Mouse (Mus musculus) embryonic stem cell, embryonic (primary cell): ENCODE measurements around the gene Pnkp.

Experiments used
- CTCF ChIA-PET, 4 experiments: fragments of 300-600 bp in 2 of 4; fragments of 350-600 bp in 2 of 4; sonication (Branson Sonifier 250); formaldehyde crosslinking; loops; one replicate each; lab custom pipeline; 2022; ENCODE audit warnings: inconsistent platforms in 2 of 4; lab: Charles Lee
- POLR2A ChIA-PET, 4 experiments: fragments of 300-600 bp in 2 of 4; fragments of 350-600 bp in 2 of 4; sonication (Branson Sonifier 250); formaldehyde crosslinking; loops; one replicate each; lab custom pipeline; 2022; ENCODE audit warnings: antibody characterized with exemption in 4 of 4, inconsistent platforms in 1 of 4; lab: Charles Lee

Pnkp gene

DNA sequence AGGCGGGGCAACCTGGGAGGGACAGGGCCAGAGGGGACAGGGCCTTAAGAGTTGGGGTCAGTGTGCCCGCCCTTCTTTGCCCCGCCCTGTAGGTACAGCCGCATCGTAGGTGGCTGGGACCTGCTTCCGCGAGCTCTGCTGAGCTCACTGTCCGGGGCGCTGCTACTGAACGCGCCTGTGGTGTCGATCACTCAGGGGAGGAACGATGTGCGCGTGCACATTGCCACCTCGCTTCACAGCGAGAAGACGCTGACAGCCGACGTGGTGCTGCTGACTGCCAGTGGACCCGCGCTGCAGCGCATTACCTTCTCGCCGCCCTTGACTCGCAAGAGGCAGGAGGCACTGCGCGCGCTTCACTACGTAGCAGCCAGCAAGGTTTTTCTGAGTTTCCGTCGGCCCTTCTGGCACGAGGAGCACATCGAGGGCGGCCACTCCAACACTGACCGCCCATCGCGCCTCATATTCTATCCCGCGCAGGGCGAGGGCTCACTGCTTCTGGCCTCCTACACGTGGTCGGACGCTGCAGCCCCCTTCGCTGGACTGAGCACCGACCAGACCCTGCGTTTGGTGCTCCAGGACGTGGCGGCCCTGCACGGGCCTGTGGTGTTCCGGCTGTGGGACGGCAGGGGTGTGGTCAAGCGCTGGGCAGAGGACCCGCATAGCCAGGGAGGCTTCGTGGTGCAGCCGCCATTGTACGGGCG, 17.3 kb upstream of the Pnkp start:
- POLR2A ChIA-PET, result interaction anchor here (0.6 to 52.0 kb wide), 21 partner anchors 4 to 613 kb away, joined by 3 to 2007 read pairs (median 4); partner anchors contain the start of genes Akt1s1 (in 2 of the 4), Atf5 (in 2 of the 4), Il4i1 (in 2 of the 4) and Nup62 (in 2 of the 4)
- CTCF ChIA-PET, result interaction anchor here in 2 of 4 experiments (0.7 to 2.2 kb wide), 7 partner anchors 9 to 86 kb away, joined by 3 to 12 read pairs (median 4); partner anchors contain the start of genes Akt1s1 (in 1 of the 2) and Tbc1d17 (in 1 of the 2)

DNA sequence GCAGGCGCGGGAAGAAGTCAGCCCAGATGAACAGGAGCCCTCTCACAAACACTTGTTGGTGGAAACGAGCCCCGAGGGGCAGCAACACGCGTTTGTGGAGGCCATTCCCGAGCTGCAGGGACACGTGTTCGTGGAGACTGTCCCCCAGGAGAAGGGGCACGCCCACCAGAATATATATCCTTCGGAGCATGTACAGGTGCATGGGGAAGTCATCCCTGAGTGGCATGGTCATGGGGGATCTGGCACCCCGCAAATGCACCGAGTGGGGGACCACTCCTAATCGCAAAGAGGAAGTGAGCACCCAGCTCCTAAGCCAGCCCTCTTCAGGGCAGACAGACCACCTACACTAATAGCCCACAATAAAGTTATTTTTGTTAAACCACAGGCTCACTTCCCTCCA, 16.5 kb upstream of the Pnkp start:
- ChIA-PET POLR2A (interaction anchor here in 3 of 4 experiments (0.7 to 52.0 kb wide), 8 partner anchors 5 to 146 kb away, joined by 3 to 2007 read pairs (median 32); partner anchors contain the start of genes Akt1s1 (in 2 of the 3), Atf5 (in 2 of the 3), Il4i1 (in 2 of the 3) and Nup62 (in 2 of the 3)), CTCF (interaction anchor here in 1 of 4 experiments (0.5 kb wide), 1 partner anchor 594 kb away, joined by 3 read pairs; no protein-coding TSS in a partner anchor)

DNA sequence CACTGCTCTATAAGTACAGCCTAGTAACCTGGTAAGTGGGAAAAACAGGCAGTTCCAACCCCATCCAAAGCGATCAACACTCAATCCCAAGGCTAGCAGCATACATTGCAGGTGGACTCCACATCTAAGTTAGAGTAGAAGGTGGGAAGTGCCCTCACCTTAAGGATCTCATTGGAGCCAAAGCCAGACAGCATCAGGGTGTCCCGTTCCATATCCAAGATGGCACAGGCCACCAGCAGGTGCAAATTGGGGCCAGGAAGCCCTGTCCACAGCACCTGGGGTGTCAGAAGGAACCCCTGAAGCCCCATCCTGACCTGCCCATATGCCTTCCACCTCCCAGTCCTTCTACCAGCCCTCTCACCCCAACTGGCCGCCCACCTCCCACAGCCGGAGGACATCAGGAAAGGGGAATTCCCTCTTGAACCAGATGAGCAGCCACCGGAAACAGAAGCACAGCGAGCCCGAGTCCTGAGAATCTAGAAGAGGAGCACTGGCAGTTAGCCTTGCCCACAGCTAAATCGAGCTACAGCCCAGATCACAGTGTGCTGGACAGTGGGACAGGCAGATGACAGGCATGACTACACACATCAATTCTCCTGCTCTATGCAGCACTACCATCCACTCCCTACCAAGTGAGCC, 15.0 kb upstream of the Pnkp start:
- ChIA-PET POLR2A (interaction anchor here in 3 of 4 experiments (0.8 to 52.0 kb wide), 7 partner anchors 6 to 90 kb away, joined by 3 to 2007 read pairs (median 51); partner anchors contain the start of genes Akt1s1 (in 2 of the 3), Atf5 (in 2 of the 3), Il4i1 (in 2 of the 3) and Nup62 (in 2 of the 3)), CTCF (interaction anchor here in 1 of 4 experiments (1.4 kb wide), 1 partner anchor 16 kb away, joined by 6 read pairs; no protein-coding TSS in a partner anchor)

DNA sequence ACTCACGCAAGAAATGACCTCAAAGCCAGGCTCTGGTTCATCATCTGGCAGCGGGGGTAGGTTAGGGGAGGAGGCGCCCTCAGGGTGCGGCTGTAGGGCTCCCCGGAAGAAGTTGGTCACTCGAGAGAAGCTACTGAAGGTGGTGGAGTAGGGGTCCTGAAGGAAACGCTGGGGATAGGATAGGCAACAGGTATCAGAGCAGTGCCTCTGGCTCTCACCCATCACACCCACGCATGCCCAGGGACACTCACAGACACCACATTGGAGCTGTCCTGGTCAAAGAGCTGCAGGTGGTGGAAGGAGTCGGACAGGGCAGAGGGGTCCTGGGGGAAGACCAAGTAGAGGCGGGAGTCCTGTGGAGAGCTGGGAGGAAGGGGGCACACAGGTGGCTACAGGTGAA, 11.9 kb upstream of the Pnkp start:
- ChIA-PET POLR2A (interaction anchor here in 2 of 4 experiments (0.7 to 52.0 kb wide), 9 partner anchors 4 to 84 kb away, joined by 3 to 2007 read pairs (median 8); partner anchors contain the start of genes Atf5 (in 2 of the 2), Il4i1 (in 2 of the 2), Nup62 (in 2 of the 2) and Pnkp (in 2 of the 2)), CTCF (interaction anchor here in 1 of 4 experiments (0.9 to 1.0 kb wide), 2 partner anchors 23 to 140 kb away, joined by 3 read pairs; no protein-coding TSS in a partner anchor)

DNA sequence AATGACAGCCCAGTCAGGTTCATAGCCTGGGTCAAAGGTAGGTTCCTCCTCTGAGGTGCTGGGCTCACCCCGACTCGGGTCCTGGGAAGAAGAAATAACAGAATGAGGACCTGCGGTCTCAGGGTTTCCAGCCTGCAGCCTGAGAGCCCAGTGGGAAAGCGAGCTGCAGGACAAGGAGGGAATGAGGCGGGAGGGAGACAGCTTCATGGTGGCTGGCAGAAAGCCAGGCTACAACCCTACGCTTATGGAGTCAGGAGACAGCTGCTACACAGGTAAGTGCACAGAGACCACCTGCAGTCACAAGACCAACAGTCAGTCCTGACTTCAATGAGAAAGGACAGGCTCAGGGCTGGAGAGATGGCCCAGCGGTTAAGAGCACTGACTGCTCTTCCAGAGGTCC, 10.1 kb upstream of the Pnkp start:
- POLR2A ChIA-PET, result interaction anchor here in 2 of 4 experiments (1.3 to 52.0 kb wide), 8 partner anchors 2 to 24 kb away, joined by 4 to 2007 read pairs (median 109); partner anchors contain the start of genes Atf5 (in 2 of the 2), Il4i1 (in 2 of the 2), Nup62 (in 2 of the 2) and Pnkp (in 2 of the 2)
- CTCF ChIA-PET, result interaction anchor here in 2 of 4 experiments (0.6 to 0.7 kb wide), 2 partner anchors 155 to 205 kb away, joined by 3 to 4 read pairs; no protein-coding TSS in a partner anchor

DNA sequence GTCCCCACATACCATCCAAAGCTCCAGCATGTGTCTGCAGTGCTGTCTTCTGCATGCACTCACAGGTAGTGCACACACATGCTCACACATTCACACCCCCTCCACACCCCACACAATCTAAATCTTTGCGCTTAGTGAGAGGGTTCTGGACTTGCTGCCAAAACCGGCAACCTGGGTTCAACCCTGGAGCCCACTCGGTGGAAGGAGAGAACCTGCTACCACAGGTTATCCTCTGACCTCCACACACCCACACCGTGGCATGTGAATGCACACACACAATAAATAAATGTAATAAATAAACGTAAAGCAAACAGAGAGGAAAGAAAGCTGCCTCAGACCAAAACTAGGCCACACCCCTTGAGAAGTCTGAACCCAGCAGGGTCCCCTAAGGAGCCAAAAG, 9.2 kb upstream of the Pnkp start:
- ChIA-PET POLR2A (interaction anchor here in 3 of 4 experiments (1.1 to 52.0 kb wide), 30 partner anchors 1 to 320 kb away, joined by 3 to 2007 read pairs (median 28); partner anchors contain the start of genes Ptov1 (in 3 of the 3), Atf5 (in 2 of the 3), Fuz (in 2 of the 3) and Il4i1 (in 2 of the 3)), CTCF (interaction anchor here in 2 of 4 experiments (0.6 to 1.5 kb wide), 7 partner anchors 10 to 587 kb away, joined by 3 to 9 read pairs (median 4); partner anchors contain the start of genes Flt3l (in 1 of the 2), Gm45713 (in 1 of the 2), Gys1 (in 1 of the 2) and Ptov1 (in 1 of the 2))

DNA sequence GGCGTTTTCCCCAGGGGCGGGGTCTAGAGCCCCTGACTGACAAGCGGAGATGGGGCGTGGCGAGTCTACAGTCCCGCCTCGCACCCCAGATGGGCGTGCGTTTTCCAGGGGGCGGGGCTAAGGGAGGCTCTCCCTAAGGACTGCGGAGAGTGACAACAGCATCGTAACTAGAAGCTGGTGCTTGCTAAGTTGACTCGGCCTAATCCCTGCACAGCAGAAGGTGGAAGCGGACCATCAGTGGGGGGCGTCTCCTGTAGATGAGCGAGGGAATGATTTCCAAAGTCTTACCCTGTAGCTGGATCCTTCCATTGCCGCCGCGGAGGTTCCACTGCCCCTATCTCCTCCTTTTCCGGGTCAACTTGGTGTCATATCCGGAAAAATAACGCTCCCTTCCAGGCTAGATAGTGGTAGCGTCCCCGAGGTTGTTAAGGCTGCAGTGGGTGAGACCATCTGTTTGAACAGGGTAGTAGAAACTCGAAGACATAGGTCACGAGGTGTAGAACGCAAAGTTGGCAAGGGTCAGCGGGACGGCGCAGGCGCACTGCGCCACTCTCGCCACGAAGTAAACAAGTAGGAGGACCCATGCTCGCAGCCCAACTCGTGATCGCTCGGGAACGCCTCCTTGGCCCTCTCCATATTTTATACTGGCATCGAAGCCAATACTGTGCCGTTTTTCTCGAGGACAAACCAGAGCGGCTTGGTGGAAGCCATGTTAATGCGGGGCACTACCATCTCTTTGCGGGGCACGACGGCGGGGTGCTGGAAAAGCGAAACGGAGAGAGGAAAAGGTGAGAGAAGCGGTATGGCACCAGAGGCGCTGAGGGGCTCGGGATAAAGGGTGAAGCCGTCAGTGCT, 8.2 kb upstream of the Pnkp start, which contains the start of the genes Akt1s1 and Tbc1d17:
Gene Akt1s1 (plus strand): TSS at position 431 of the 855 bp plus-strand sequence.
Gene Tbc1d17 (minus strand): TSS at position 519 of the 855 bp plus-strand sequence.
- ChIA-PET CTCF (interaction anchor here (0.6 to 2.3 kb wide), 24 partner anchors 9 to 586 kb away, joined by 3 to 9 read pairs (median 4); partner anchors contain the start of genes Ap2a1 (in 1 of the 4), Atf5 (in 1 of the 4), Flt3l (in 1 of the 4) and Gm45713 (in 1 of the 4)), POLR2A (interaction anchor here (0.6 to 52.0 kb wide), 141 partner anchors 0 to 867 kb away, joined by 3 to 2007 read pairs (median 5); partner anchors contain the start of genes Atf5 (in 4 of the 4), Il4i1 (in 4 of the 4), Izumo2 (in 4 of the 4) and Nup62 (in 4 of the 4))

DNA sequence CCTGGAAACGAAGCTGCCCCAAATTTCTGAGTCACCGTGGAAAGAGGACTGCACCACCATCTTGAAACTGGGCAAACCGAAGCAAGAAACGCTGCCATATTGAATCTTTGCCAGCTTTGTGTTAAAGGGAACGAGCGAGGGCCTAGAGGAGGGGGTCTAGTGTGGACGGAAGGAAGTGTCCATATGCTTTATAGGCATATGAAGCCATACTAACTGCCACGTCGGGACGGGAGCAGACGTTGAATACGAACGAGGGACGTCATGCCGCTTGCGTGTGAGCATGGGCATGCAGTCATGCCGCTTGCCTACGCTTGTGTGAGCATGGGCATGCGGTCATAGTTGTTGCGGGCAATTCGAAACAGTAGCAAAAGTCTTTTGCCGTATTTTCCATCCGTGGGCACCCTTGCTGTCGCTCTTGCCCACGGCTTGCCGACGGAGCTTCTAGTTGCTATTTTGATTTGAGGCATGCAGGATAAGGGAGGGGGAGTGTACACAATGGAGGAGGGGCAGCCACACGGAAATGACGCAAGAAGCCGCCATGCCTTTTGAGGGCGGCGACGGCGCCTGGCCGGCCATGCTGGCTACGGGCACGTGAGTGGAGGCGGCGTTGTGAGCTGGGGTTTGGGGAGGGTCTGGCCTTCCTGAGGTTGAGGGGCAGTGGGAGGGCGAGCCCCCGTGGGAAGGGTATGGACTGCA, 7.4 kb upstream of the Pnkp start:
- POLR2A ChIA-PET, result interaction anchor here (0.6 to 52.0 kb wide), 151 partner anchors 1 to 867 kb away, joined by 3 to 2007 read pairs (median 5); partner anchors contain the start of genes Atf5 (in 4 of the 4), Il4i1 (in 4 of the 4), Izumo2 (in 4 of the 4) and Nup62 (in 4 of the 4)
- CTCF ChIA-PET, result interaction anchor here (0.6 to 3.2 kb wide), 14 partner anchors 11 to 585 kb away, joined by 3 to 12 read pairs (median 5); partner anchors contain the start of genes Atf5 (in 1 of the 4), Gys1 (in 1 of the 4), Il4i1 (in 1 of the 4) and Izumo2 (in 1 of the 4)

DNA sequence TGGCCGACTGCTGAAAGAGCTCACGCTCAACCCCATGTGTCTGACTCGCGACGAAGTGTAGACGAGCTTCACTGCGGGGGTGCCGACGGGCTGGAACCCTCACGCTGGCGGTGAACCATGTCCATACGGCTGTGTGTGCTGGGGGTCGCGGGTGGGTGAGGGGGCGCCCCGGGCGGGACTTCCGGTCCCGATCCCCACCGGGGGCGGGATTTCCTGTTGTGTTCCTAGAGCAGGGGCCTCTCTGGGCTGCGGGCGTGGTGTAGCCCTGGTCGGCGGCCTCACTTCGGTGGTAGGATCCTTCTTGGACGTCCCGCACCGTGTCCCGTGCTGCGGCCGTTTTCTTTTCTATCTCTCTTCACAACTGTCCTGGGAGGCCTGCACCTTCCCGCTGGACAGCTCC, 6.8 kb upstream of the Pnkp start:
- POLR2A ChIA-PET, result interaction anchor here (0.6 to 52.0 kb wide), 129 partner anchors 1 to 865 kb away, joined by 3 to 2007 read pairs (median 5); partner anchors contain the start of genes Atf5 (in 4 of the 4), Il4i1 (in 4 of the 4), Izumo2 (in 4 of the 4) and Nup62 (in 4 of the 4)
- CTCF ChIA-PET, result interaction anchor here (0.6 to 3.2 kb wide), 10 partner anchors 10 to 356 kb away, joined by 3 to 12 read pairs (median 5); partner anchors contain the start of gene Izumo2 (in 1 of the 4)

DNA sequence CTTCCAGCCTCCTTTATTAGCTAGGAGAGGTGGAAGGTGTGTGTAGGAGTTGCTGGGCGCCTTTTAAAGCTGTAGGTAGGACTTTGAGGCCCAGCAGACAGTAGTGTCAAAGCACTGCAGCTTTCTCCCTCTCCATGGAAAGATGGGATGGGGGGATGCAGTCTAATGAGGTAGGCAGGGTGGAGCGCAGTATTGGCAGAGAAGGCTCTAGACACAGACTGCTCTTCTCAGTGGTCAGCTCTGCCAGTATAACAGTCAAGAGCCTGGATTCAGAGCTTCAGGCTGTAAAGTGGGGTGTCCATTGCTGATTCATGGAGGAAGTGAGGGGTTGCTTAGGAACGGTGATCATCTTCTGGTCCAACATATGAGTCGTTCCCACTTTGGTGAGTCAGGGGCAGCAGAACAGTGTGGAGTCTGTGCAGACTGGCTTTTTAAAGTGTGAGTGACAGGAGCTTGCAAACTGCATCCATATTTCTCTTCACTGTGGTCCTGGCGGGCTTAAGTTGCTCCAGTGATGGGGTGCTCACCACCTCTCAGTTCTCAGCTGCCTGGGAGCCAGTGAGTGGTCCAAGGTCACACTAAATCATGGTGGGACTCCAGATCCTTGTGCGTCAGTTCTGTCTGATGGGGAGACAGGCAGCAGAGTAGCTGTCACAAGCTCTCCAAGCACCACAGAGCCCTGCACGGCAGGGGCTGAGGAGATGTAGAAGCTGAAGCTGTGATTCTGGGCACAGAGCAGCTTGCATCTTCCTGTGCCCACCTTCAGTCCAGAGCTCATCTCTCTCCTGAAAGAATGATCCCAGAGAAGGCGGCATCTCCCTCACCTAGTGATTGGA, 5.9 kb upstream of the Pnkp start:
- ChIA-PET CTCF (interaction anchor here in 2 of 4 experiments (0.9 to 3.2 kb wide), 7 partner anchors 10 to 142 kb away, joined by 3 to 12 read pairs (median 3); partner anchors contain the start of gene Izumo2 (in 1 of the 2)), POLR2A (interaction anchor here (0.5 to 52.0 kb wide), 59 partner anchors 2 to 360 kb away, joined by 3 to 2007 read pairs (median 10); partner anchors contain the start of genes Atf5 (in 4 of the 4), Il4i1 (in 4 of the 4), Nup62 (in 4 of the 4) and Ptov1 (in 4 of the 4))

DNA sequence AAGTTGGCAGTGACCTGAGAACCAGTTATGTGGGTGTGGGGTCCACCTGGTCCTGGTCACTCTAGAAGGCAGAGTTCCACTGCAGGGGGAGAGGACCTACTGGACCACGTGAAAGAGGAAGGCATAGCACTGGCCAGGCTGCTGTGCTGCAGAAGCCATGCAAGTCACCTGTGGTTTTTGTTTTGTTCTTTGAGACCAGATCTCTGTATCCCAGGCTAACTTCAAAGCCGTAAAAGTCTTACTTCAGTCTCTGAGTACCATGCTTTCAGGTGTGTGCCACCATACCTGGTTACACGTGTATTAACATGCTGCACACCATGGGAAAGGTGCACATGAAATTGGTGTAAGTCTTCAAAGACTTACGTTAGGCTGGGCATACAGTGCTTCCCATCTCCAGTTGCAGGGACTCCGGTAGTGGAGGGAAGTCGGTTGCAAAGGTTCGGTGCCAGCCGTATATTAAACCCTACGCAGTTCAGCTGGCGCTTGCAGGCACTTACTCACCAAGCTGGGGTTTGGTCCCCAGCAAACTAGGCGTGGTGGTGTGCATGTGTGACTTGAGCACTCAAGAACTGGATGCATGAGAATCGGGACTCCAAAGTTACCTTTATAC, 5.2 kb upstream of the Pnkp start:
- POLR2A ChIA-PET, result interaction anchor here in 3 of 4 experiments (0.5 to 52.0 kb wide), 21 partner anchors 3 to 164 kb away, joined by 3 to 2007 read pairs (median 34); partner anchors contain the start of genes Atf5 (in 3 of the 3), Il4i1 (in 3 of the 3), Nup62 (in 3 of the 3) and Ptov1 (in 3 of the 3)
- CTCF ChIA-PET, result interaction anchor here in 2 of 4 experiments (1.0 to 3.2 kb wide), 4 partner anchors 9 to 124 kb away, joined by 3 to 12 read pairs (median 3); no protein-coding TSS in a partner anchor

DNA sequence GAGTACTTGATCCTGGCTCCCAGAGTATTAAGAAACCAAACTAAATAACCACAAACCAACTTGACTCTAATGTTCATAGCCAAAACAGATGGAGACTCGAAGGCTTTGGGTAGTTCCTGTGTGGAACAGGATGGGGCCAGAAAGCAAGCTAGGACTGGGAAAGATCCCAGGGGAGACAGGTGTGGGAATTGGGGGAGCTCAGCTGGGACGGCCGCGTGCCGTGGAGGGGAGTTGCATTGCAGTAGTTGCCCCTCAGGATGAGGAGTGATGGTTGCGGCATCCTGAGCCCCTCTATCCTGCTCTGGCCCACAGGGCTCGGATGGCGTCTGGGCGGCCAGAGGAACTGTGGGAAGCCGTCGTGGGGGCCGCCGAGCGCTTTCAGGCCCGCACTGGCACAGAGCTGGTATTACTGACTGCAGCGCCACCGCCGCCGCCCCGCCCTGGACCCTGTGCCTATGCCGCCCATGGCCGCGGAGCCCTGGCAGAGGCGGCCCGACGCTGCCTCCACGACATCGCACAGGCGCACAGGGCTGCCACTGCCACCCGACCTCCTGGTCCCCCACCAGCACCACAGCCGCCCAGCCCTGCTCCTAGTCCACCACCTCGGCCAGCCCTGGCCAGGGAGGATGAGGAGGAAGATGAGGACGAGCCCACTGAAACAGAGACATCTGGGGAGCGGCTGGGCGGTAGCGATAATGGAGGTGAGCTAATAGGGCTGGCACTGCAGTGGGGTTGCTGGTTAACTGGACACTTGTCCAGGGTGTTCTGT, 4.5 kb upstream of the Pnkp start:
- POLR2A ChIA-PET, result interaction anchor here in 3 of 4 experiments (0.6 to 52.0 kb wide), 14 partner anchors 3 to 211 kb away, joined by 3 to 2007 read pairs (median 26); partner anchors contain the start of genes Ptov1 (in 3 of the 3), Atf5 (in 2 of the 3), Il4i1 (in 2 of the 3) and Nup62 (in 2 of the 3)
- CTCF ChIA-PET, result interaction anchor here in 2 of 4 experiments (1.1 to 3.2 kb wide), 3 partner anchors 8 to 28 kb away, joined by 3 to 12 read pairs (median 4); no protein-coding TSS in a partner anchor
